Comparison of ENCODE assay signal across 9 mouse cellular contexts in the genomic region with DNA sequence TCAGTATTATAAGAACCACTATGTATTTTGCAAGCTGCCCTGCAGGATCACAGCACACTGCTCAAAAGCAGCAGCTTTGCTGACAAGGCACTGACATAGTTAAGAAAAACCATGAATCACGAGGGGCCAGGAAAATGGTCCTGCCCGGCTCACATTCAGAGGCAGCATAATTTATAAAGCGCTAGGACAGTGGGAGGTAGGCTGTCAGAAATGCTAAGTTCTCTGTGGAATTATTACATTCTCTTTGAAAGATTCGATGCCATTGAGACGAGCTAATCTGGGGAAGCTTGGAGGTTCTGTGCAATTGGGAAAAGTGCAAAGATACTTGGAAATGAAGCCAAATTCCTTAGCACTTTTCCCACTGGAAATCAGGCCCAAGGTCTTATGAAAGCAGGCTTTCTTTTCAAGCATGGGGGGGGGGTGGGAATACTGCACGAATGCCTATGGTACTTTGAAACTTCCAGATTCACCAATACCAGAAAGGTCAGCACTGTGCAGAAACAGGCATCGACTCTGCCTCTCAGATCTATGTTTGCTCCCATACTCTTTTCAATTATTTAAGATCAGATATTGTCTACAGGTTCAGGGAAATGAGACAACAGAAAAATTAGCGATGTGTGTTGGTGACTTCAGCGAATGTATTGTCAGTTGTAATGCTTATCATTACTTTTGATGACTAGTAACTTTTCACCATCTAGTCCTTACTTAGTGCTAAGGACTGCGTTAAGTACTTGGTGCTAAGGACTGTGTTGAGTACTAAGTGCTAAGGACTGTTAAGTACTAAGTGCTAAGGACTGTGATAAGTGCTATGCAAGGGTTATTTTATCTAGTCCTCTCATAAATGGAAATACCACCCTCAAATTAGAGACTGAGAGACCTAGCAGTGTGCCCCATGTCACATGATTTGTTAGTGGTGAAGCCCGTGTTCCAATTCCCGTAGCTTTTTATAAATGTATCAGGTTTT. TPM values are rescaled to one million over a fixed set of nuclear protein-coding genes. Genes with fewer than 3 reads are reported as not detected.
DNase-seq lines count a peak whose midpoint lies in the region; ATAC-seq and TF ChIP-seq lines count a peak whose summit lies in the region.
"Had no signal": no experiment of that assay in that cellular context is flagged by ENCODE, and none has a peak within 500 bp of the region (broad histone marks: within the 10 kb centered on the region; RNA-seq: fewer than 3 reads in every experiment).

No protein-coding gene starts in this region.

- TF ChIP-seq POLR2A in heart, adult 2 months (IDR thresholded peaks at IDR 0.05; ENCODE audit: insufficient read depth, low read depth, low read length) = no peak

- no peaks in the 10 kb centered on the region for H3K36me3 ChIP-seq in embryonic facial prominence, embryonic 15.5 days
- no peaks in the 10 kb centered on the region for H3K36me3 ChIP-seq in heart, adult 2 months (ENCODE audit: control insufficient read depth, insufficient read depth, low read length)

- H3K27me3 ChIP-seq in embryonic facial prominence, embryonic 15.5 days = no peaks in the 10 kb centered on the region
- H3K27me3 ChIP-seq in heart, adult 2 months (ENCODE audit: control insufficient read depth, insufficient read depth, low read length) = no peaks in the 10 kb centered on the region

- H3K4me3 ChIP-seq in embryonic facial prominence, embryonic 15.5 days (replicated peaks) = no peak overlapping the region
- H3K4me3 ChIP-seq in heart, adult 2 months = no peak overlapping the region

- ATAC-seq in frontal cortex, adult (ENCODE audit: low TSS enrichment) = peak; percentile 69
- ATAC-seq in embryonic facial prominence, embryonic 15.5 days (ENCODE audit: insufficient number of reproducible peaks, low FRiP score, low TSS enrichment, low read depth) = no peak
- ATAC-seq in CD4-positive, CD25-positive, alpha-beta regulatory T cell, adult 4 months = no peak

- no peak overlapping the region for H3K4me2 ChIP-seq in embryonic facial prominence, embryonic 15.5 days (replicated peaks)

- H3K9me3 ChIP-seq in embryonic facial prominence, embryonic 15.5 days (replicated peaks) = no peaks in the 10 kb centered on the region

- H3K79me2 ChIP-seq in heart, adult 2 months (replicated peaks; ENCODE audit: control insufficient read depth, insufficient read depth, low read length) = no peaks in the 10 kb centered on the region

- peaks cover 4% of the 10 kb centered on the region; the same call in 1 of the 2 replicates for H3K4me1 ChIP-seq in embryonic facial prominence, embryonic 15.5 days
- no peaks in the 10 kb centered on the region; the same call in 1 of the 2 replicates for H3K4me1 ChIP-seq in heart, adult 2 months (ENCODE audit: control insufficient read depth, insufficient read depth, low read length)

- WGBS in embryonic facial prominence, embryonic 15.5 days = 49% methylated on average over 12 of the region's 12 CpGs
- WGBS in heart, adult 2 months = 66% methylated on average over 12 of the region's 12 CpGs

- H3K27ac ChIP-seq in embryonic facial prominence, embryonic 15.5 days (replicated peaks) = 0 out of 2 replicates have a peak overlapping the region, but pooled peaks have one; percentile 19
- H3K27ac ChIP-seq in heart, adult 2 months = no peak overlapping the region

- TF ChIP-seq CTCF in heart, adult 2 months (IDR thresholded peaks at IDR 0.05) = no peak

- H3K9ac ChIP-seq in embryonic facial prominence, embryonic 15.5 days = no peak overlapping the region
- no peak overlapping the region for H3K9ac ChIP-seq in heart, adult 2 months (ENCODE audit: low read depth, low read length)

- TF ChIP-seq EP300 in heart, adult 2 months (IDR thresholded peaks at IDR 0.05; ENCODE audit: insufficient read depth, low read depth, low read length) = no peak

- intact Hi-C loops in left cerebral cortex, postnatal 25 days (cut with DNase I) = no loop called here
- intact Hi-C loops in heart, adult 2 months (cut with DNase I) = no loop called here

- no peak for DNase-seq in frontal cortex, postnatal 14 days (ENCODE audit: low spot score in 2 of 2)
- peak; percentile 57 for DNase-seq in 3T3-L1 (ENCODE audit: low read depth, low spot score)
- peak; percentile 26 to 69 for DNase-seq in left cerebral cortex, postnatal 25 days (ENCODE audit: low spot score in 2 of 2)
- DNase-seq in heart, adult 2 months = no peak
- no peak for DNase-seq in urinary bladder, adult 2 months (ENCODE audit: low spot score)
- DNase-seq: cerebellum, adult 8-10 months had no signal

RNA-seq across cellular contexts. Expression of a gene that starts 28.4 kb away (rescaled TPM):
- 191 and 193 TPM in 2 replicates for polyA plus RNA-seq in embryonic facial prominence, embryonic 15.5 days (2015; fragmentation: Nextera tagmentation; extraction: Ambion mirVana)
- total RNA-seq in left cerebral cortex, postnatal 25 days (2021) = 100 to 1,000 TPM; 139 to 140 TPM
- polyA plus RNA-seq in CD4-positive, CD25-positive, alpha-beta regulatory T cell, adult 4 months (2017; shearing (Covaris generic)) = 100 to 1,000 TPM; 196 to 205 TPM
- total RNA-seq in heart, adult 2 months (2021) = 10 to 100 TPM; 39.0 to 40.4 TPM
- 25.0 and 43.9 TPM in 2 replicates for polyA plus RNA-seq in heart, adult 2 months (2012; rRNA removed)
- polyA plus RNA-seq in urinary bladder, adult 2 months (2012; rRNA removed) = 74.8 and 92.7 TPM in 2 replicates

Comparison
In these comparisons a context has a peak if more than half of its experiments do, and no peak if none do; other contexts are left out.
1. DNase-seq: peak in 3T3-L1 (single experiment) and left cerebral cortex, postnatal 25 days (2 of 2); none in frontal cortex, postnatal 14 days (0 of 2), heart, adult 2 months (0 of 2) and urinary bladder, adult 2 months (single experiment).